Mouse (Mus musculus) CD4-positive, CD25-positive, alpha-beta regulatory T cell, adult 9 weeks (primary cell): ENCODE results near the gene Odf2l. TPM values are rescaled to one million over a fixed set of nuclear protein-coding genes. Genes with fewer than 3 reads are reported as not detected.

Source experiments
- polyA plus RNA-seq: library from polyadenylated mRNA; unstranded; fragments of 100-300 nt; shearing (Covaris generic); gene quantifications from one replicate; pipeline ENCODE4 v1.2.1, GENCODE M21; 2017

The Odf2l gene
- 6.6 TPM for polyA plus RNA-seq

DNA sequence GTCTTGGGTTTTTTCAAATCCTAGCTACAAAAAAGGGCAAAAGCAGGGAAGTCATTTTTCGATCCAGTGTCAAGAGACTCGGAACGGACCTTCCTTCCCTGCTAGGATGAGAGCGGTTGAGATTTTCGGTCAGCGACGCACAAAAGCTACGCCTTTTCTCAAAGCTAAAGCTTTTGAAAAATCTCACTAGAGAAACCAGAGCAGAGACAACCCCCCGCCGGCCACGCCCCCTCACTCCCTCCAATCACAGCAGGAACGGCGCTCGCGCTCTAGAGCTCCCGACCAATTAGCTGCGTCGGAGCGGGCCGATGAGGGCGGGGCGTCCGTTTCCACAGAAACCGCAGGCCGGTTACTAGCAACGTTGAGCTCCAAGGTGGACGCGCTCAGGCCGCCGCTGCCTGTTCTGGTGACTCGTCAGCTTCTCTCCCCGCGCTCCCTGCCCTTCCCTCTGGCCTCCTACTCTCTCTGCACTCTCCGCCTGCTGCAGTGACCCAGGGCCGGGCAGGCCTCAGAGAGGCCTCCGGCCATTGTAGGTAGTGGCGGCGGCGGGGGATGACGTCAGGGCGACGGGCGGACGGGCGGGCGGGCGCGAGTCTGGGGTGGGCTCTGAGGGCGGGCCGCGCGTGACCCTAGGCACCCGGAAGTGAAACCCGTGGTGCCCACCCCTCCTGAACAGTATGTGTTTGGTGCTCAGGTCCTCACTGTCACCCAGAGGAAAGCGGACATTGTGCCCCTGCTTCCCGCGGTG is at the start of gene Odf2l:
Gene Odf2l (plus strand): TSS at position 335 of the 748 bp plus-strand sequence.

GRCm38 (mm10) chr3:145099291-145099690 is 19.1 kb upstream of the Odf2l start, which contains the start of gene Clca2:
TSS of gene Clca2 (minus strand) at chr3:145099443.

Other genes with a start within 250 kb of the Odf2l start
- not detected for gene Clca4b, start 186.1 kb upstream of the Odf2l start, polyA plus RNA-seq
- gene Clca4a, start 143.5 kb upstream of the Odf2l start, polyA plus RNA-seq: not detected
- not detected for gene Clca1, start 85.8 kb upstream of the Odf2l start, polyA plus RNA-seq
- not detected for gene Clca2, start 19.1 kb upstream of the Odf2l start, polyA plus RNA-seq
- not detected for gene Col24a1, start 173.9 kb downstream of the Odf2l start, polyA plus RNA-seq